Mouse (Mus musculus): Measurements from ENCODE around the gene Olfr181. TPM values are rescaled to one million over a fixed set of nuclear protein-coding genes. Genes with fewer than 3 reads are reported as not detected.

Olfr181 gene
- total RNA-seq (2021), result not detected

DNA sequence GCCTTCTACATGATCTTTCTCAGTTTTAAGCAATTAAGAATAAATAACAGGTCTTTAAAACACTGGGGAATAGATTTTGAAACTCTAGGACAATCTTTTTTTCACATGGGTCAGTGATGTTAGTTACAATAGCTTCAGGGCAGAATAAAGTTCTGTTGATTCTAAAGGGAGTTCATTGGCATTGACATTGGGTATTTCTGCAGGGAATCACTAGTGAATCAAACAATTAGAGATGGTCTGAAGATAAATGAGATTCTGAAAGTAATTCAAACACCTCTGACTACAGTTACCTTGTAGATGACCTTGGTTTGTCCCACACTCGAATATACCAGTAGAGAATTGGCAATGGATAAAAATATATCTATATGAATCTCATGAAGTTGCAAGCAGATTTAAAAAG, at the start of gene Olfr181:
Gene Olfr181, minus strand, starts transcription at position 101 of the 400 bp plus-strand sequence.
- intact Hi-C loops (cut with DNase I), result no loop called here
- DNase-seq (ENCODE audit: low spot score in 2 of 2), result no peak

DNA sequence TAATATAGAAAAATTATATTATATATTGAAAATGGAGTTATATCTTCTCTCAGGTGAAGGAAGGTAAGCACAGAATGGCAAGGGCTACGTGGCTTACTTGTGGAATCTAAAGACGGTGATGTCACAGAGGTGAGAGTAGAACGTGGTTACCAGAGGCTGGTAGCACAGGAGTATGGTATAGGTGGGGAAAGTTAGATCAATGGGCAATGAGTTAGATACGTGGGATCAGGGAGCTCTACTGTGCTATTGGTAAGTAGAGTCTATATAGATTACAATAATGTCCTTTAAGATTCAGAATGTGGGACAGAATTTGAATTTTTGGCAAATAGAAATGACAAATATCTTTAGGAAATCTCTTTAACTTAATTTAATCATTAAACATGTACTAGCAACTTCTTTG, 737 bp upstream of the Olfr181 start, which contains the start of gene Olfr180:
Gene Olfr180, minus strand, starts transcription at position 101 of the 400 bp plus-strand sequence.
- DNase-seq (ENCODE audit: low spot score in 2 of 2), result no peak
- intact Hi-C loops (cut with DNase I), result no loop called here

DNA sequence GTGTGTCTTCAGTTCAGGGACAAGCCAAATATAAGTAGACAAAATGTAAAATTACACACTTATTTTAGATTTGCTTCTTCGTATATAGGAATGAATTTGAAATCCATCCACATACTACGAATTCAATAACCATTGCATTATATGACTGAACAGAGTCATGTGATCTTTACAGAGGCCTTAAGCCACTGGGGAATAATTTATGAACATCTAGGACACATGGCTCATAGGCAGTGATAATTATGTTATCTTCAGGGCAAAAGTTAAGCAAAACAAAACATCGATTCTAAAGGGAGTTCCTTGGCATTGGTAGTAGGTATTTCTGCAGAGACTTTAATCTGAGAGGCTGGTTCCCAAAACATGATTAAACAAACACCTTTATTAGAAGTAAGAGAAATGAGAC, 36.6 kb downstream of the Olfr181 start, which contains the start of gene Olfr178:
Gene Olfr178, minus strand, starts transcription at position 101 of the 400 bp plus-strand sequence.
- no peak for DNase-seq (ENCODE audit: low spot score in 2 of 2)
- intact Hi-C loops (cut with DNase I), result no loop called here

- intact Hi-C loops (cut with DNase I), result no loop called here
- peak; percentile 1 to 24 for DNase-seq (ENCODE audit: low spot score in 2 of 2)
Measured at GRCm38 (mm10) chr16:58884416-58884815, 44.1 kb downstream of the Olfr181 start.

Other genes with a start within 250 kb of the Olfr181 start
- not detected for gene Gpr15, start 209.7 kb downstream of the Olfr181 start, total RNA-seq (2021)
- 100 to 1,000 TPM in 1 of 2 experiments, 10 to 100 TPM in 1; 96.8 to 103 TPM for gene Cldnd1, start 200.8 kb downstream of the Olfr181 start, total RNA-seq (2021)
- gene Olfr172, start 165.6 kb downstream of the Olfr181 start, total RNA-seq (2021), result not detected
- not detected for gene Olfr173, start 128.5 kb downstream of the Olfr181 start, total RNA-seq (2021)
- not detected for gene Olfr175-ps1, start 102.0 kb downstream of the Olfr181 start, total RNA-seq (2021)
- not detected for gene Olfr177, start 54.0 kb downstream of the Olfr181 start, total RNA-seq (2021)
- not detected for gene Olfr178, start 36.7 kb downstream of the Olfr181 start, total RNA-seq (2021)
- not detected for gene Olfr180, start 637 bp upstream of the Olfr181 start, total RNA-seq (2021)
- not detected for gene Olfr183, start 66.6 kb upstream of the Olfr181 start, total RNA-seq (2021)
- not detected for gene Olfr186, start 101.5 kb upstream of the Olfr181 start, total RNA-seq (2021)
- gene Olfr187, start 111.0 kb upstream of the Olfr181 start, total RNA-seq (2021), result not detected
- gene Olfr190, start 149.2 kb upstream of the Olfr181 start, total RNA-seq (2021), result not detected
- not detected for gene Olfr191, start 161.1 kb upstream of the Olfr181 start, total RNA-seq (2021)
- not detected for gene Olfr193, start 183.1 kb upstream of the Olfr181 start, total RNA-seq (2021)
- gene Olfr194, start 192.3 kb upstream of the Olfr181 start, total RNA-seq (2021), result not detected
- not detected for gene Olfr195, start 218.3 kb upstream of the Olfr181 start, total RNA-seq (2021)
- gene Olfr196, start 241.7 kb upstream of the Olfr181 start, total RNA-seq (2021), result not detected